Mouse (Mus musculus): Measurements from ENCODE around the gene Ethe1.

GRCm38 (mm10) chr7:24565627-24566026 lies 21.7 kb upstream of the Ethe1 start:
- no peak for TF ChIP-seq EP300 (IDR thresholded peaks at IDR 0.05; ENCODE audit: insufficient read depth, low read depth, low read length)
- TF ChIP-seq POLR2A (IDR thresholded peaks at IDR 0.05; ENCODE audit: insufficient read depth, low read length) = no peak
- no peak for TF ChIP-seq CTCF (IDR thresholded peaks at IDR 0.05; ENCODE audit: low read depth, low read length)

Measured in ES-Bruce4 (cell line).